Mouse (Mus musculus) ES-E14 (cell line): ENCODE measurements around the gene Fchsd2.

Source experiments
- CHD2 ChIP-seq: IDR thresholded peaks from 2 replicates; pipeline ENCODE4 v1.6.1; 2014; ENCODE audit warnings: mild to moderate bottlenecking, low read depth, low read length, inconsistent platforms
- MAFK ChIP-seq: IDR thresholded peaks from 2 replicates; pipeline ENCODE4 v1.6.1; 2014; ENCODE audit warnings: mild to moderate bottlenecking, low read depth, low read length, inconsistent platforms; ENCODE audit not compliant: insufficient read depth
- ZC3H11A ChIP-seq: IDR thresholded peaks from 2 replicates; pipeline ENCODE4 v1.6.1; 2012; ENCODE audit warnings: low read depth, mild to moderate bottlenecking, inconsistent platforms, low read length, borderline replicate concordance
- ZNF384 ChIP-seq: IDR thresholded peaks from 2 replicates; pipeline ENCODE4 v1.6.1; 2012; ENCODE audit warnings: low read depth, low read length, inconsistent platforms

DNA sequence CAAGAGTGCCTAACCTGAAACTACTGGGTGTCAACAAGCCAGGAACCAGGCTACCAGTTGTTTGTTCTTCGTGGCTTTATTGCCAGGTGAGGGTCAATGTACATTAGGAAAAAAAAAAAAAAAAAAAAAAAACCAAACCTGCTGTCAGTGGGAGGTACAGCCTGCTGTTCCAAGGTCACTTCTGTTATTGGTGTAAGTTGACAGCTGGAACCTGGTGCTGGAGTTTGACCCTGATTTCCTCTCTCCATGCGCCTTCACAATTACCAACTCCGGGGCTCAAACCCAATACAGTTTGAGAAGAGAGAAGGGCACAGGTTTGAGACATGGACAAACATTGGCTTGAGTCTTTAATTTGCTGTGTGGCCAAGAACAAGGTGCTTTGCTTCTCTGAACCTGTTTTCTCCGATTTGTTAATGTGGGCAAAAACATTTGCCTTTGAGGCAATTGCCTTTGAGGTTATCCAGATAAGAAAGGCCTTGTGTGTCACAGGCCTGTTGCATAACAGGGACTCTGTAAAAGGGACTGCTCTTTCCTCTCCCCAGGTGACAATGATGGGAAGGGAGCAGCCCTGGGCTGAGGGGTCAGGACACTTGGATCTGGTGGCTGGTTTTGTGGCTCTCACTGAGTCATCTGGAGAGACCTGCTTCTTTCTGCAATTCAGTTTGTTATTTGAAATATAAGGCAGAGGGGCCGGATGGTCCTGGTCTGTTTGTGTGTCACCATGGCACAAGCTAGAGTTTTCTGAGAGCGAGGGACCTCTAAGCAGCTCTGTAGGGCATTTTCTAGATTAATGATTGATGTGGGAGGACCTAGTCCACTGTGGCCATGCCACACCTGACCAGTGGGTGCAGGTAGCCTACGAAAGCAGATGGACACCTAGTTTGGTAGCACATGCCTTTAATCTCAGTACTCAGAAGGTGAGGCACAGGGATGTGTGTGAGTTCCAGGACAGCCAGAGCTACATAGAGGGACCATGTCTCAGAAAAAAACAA lies 27.7 kb upstream of the Fchsd2 start:
- TF ChIP-seq ZNF384 (no peak), MAFK (no peak), CHD2 (no peak), ZC3H11A (no peak)
